Mouse (Mus musculus): ENCODE data around the gene Liph. TPM values are rescaled to one million over a fixed set of nuclear protein-coding genes. Genes with fewer than 3 reads are reported as not detected.

The Liph gene
- 1.0 and 1.4 TPM in 2 replicates for polyA plus RNA-seq (2016; fragmentation: Nextera tagmentation; extraction: Ambion mirVana)

GRCm38 (mm10) chr16:21995304-21995703 is at the start of gene Liph:
TSS of gene Liph (minus strand) at chr16:21995663.
- ATAC-seq, result no peak

GRCm38 (mm10) chr16:22043830-22044229 is 48.4 kb upstream of the Liph start:
- no peak overlapping the region for H3K9ac ChIP-seq
- H3K4me1 ChIP-seq, result no peaks in the 10 kb centered on the region
- H3K4me3 ChIP-seq, result no peak overlapping the region
- no peak overlapping the region for H3K4me2 ChIP-seq
- H3K9me3 ChIP-seq (replicated peaks), result no peaks in the 10 kb centered on the region
- 63% methylated on average over 4 of the region's 4 CpGs for WGBS (ENCODE audit: insufficient replicate concordance)
- no peaks in the 10 kb centered on the region for H3K27me3 ChIP-seq (replicated peaks)
- no peak for ATAC-seq
- no peak overlapping the region for H3K27ac ChIP-seq
- peaks cover 93% of the 10 kb centered on the region for H3K36me3 ChIP-seq

More at GRCm38 (mm10) chr16:21995304-21995703, at the start of gene Liph:
- Histone ChIP-seq H3K9me3 (replicated peaks) (no peaks in the 10 kb centered on the region), H3K36me3 (no peaks in the 10 kb centered on the region), H3K4me1 (peaks cover 39% of the 10 kb centered on the region), H3K27ac (peak within 1 kb of the TSS; percentile 92), H3K4me2 (peak within 1 kb of the TSS; percentile 63), H3K9ac (peak within 1 kb of the TSS; percentile 64), H3K27me3 (replicated peaks) (no peaks in the 10 kb centered on the region), H3K4me3 (peak within 1 kb of the TSS; percentile 29)
- WGBS (ENCODE audit: insufficient replicate concordance), result 17% methylated on average over 16 of the region's 16 CpGs

DNA sequence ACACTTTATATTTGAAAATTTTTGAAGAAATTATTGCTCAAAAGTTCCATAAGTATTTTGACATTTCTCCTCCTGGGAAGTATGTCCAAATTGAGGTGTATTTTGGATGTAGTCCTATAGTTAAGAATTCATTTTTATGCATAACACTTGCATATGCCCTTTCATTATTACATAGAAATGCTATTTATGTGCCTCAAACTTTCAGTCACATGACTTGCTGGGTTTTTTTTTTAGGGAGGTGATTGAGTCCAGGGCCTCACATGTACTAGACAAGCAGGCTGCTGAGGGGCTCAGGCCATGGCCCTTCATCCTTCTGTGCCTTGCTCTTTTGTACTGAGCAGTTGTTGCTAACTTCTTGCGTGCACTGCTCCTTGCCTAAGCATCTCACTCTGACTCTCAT is 44.5 kb upstream of the Liph start:
- ATAC-seq, result no peak
- 91% methylated on average over 1 of the region's 1 CpGs for WGBS (ENCODE audit: insufficient replicate concordance)
- Histone ChIP-seq H3K27ac (no peak overlapping the region), H3K9me3 (replicated peaks) (no peaks in the 10 kb centered on the region), H3K9ac (no peak overlapping the region), H3K4me3 (no peak overlapping the region), H3K36me3 (peaks cover 85% of the 10 kb centered on the region), H3K4me1 (no peaks in the 10 kb centered on the region), H3K4me2 (no peak overlapping the region), H3K27me3 (replicated peaks) (no peaks in the 10 kb centered on the region)

GRCm38 (mm10) chr16:22038554-22038953 is 43.1 kb upstream of the Liph start:
- 77% methylated on average over 10 of the region's 10 CpGs for WGBS (ENCODE audit: insufficient replicate concordance)
- no peak overlapping the region for H3K4me3 ChIP-seq
- ATAC-seq, result no peak
- H3K4me2 ChIP-seq, result no peak overlapping the region
- peaks cover 71% of the 10 kb centered on the region for H3K36me3 ChIP-seq
- no peak overlapping the region for H3K9ac ChIP-seq
- no peaks in the 10 kb centered on the region for H3K4me1 ChIP-seq
- no peaks in the 10 kb centered on the region for H3K27me3 ChIP-seq (replicated peaks)
- H3K9me3 ChIP-seq (replicated peaks), result no peaks in the 10 kb centered on the region
- H3K27ac ChIP-seq, result no peak overlapping the region

DNA sequence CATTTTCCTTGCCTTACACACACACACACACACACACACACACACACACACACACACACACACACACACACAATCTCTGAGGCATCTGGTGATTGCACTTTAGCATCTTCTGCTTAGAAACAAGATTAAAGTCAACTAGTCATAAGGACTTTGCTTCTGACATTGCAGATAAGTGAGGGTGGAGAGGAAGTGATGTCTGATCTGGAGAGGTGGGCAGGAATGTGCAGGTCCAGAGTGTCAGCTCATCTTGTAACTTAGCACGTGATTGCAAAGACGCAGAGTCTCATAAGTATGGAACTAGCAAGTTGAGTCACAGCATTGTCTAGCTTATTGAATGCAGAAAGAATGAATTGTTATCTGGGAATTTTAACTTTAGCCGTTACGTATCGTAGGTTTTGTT is 32.0 kb upstream of the Liph start:
- peaks cover 99% of the 10 kb centered on the region for H3K36me3 ChIP-seq
- no peak overlapping the region for H3K9ac ChIP-seq
- H3K9me3 ChIP-seq (replicated peaks), result no peaks in the 10 kb centered on the region
- H3K27me3 ChIP-seq (replicated peaks), result no peaks in the 10 kb centered on the region
- H3K4me2 ChIP-seq, result no peak overlapping the region
- no peak overlapping the region for H3K4me3 ChIP-seq
- 80% methylated on average over 5 of the region's 5 CpGs for WGBS (ENCODE audit: insufficient replicate concordance)
- H3K4me1 ChIP-seq, result no peaks in the 10 kb centered on the region
- no peak for ATAC-seq
- no peak overlapping the region for H3K27ac ChIP-seq

- Histone ChIP-seq H3K4me3 (no peak overlapping the region), H3K4me1 (no peaks in the 10 kb centered on the region), H3K9me3 (replicated peaks) (peaks cover 5% of the 10 kb centered on the region), H3K27me3 (replicated peaks) (no peaks in the 10 kb centered on the region), H3K36me3 (peaks cover 99% of the 10 kb centered on the region), H3K4me2 (no peak overlapping the region), H3K9ac (no peak overlapping the region), H3K27ac (no peak overlapping the region)
- 90% methylated on average over 2 of the region's 2 CpGs for WGBS (ENCODE audit: insufficient replicate concordance)
- no peak for ATAC-seq
Observed at GRCm38 (mm10) chr16:22022122-22022521, 26.7 kb upstream of the Liph start.

GRCm38 (mm10) chr16:22015569-22015968 is 20.1 kb upstream of the Liph start:
- 71% methylated on average over 1 of the region's 1 CpGs for WGBS (ENCODE audit: insufficient replicate concordance)
- H3K9me3 ChIP-seq (replicated peaks), result no peaks in the 10 kb centered on the region
- ATAC-seq, result no peak
- no peak overlapping the region for H3K27ac ChIP-seq
- no peaks in the 10 kb centered on the region for H3K27me3 ChIP-seq (replicated peaks)
- no peak overlapping the region for H3K4me2 ChIP-seq
- peaks cover 40% of the 10 kb centered on the region for H3K4me1 ChIP-seq
- no peak overlapping the region for H3K9ac ChIP-seq
- H3K4me3 ChIP-seq, result no peak overlapping the region
- H3K36me3 ChIP-seq, result peaks cover 82% of the 10 kb centered on the region

DNA sequence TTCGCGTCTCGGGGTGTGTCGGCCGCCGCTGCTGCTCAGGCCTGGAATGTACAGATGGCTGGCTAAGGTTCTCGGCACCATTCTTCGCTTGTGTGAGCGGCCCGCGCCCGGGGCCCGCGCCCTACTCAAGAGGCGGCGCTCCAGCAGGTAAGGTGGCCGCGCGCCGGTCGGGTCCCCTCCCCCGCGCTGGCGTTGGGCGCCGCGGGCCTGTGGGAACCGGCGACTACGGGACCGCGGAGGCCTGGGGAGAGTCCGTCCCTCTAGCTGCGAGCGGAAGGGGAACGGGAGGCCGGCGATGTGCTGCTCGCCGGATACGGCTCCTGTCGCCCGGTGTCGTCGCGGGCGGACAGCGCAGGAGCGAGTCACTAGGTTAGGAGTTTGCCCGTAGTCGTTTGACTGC is 14.1 kb upstream of the Liph start:
- peaks cover 53% of the 10 kb centered on the region for H3K4me1 ChIP-seq
- peaks cover 22% of the 10 kb centered on the region for H3K36me3 ChIP-seq
- whole genome bisulfite sequencing (ENCODE audit: insufficient replicate concordance), result under 1% methylated on average over 51 of the region's 51 CpGs
- peak; percentile 77 for ATAC-seq
- peak overlapping the region; percentile 97 for H3K9ac ChIP-seq
- H3K27me3 ChIP-seq (replicated peaks), result no peaks in the 10 kb centered on the region; the same call in 1 of the 2 replicates
- H3K4me3 ChIP-seq, result peak overlapping the region; percentile 97
- peak overlapping the region; percentile 76 for H3K4me2 ChIP-seq
- peak overlapping the region; percentile 93 for H3K27ac ChIP-seq
- no peaks in the 10 kb centered on the region for H3K9me3 ChIP-seq (replicated peaks)

DNA sequence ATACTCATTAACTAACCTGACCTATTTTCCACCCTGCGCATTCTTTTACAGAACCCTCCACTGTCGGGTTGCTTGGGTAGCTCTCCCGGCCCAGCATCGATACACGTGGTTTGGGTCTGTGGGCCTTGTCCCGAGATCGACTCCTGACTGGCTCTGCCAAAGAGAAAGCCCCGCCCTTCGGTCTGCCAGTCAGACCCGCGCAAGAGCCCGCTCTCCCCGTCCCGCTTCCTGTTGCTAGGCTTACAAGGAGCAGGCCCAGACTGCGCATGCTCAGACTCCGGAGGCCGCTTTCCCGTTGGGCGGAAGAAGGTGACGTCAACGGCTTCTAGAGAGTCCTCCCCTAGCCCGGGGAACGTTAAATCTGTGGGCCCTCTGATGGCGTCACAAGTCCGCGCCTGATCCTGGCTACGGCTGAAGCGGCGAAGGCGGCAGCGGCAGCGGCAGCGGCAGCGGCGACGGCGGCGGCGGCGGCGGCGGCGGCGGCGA is 13.7 kb upstream of the Liph start, which contains the start of gene Senp2:
Senp2 (plus strand) TSS at position 386 of the 486 bp plus-strand sequence.
- Histone ChIP-seq H3K9ac (peak within 1 kb of the TSS; percentile 97), H3K27ac (peak within 1 kb of the TSS; percentile 93), H3K9me3 (replicated peaks) (no peaks in the 10 kb centered on the region), H3K4me1 (peaks cover 53% of the 10 kb centered on the region), H3K36me3 (peaks cover 19% of the 10 kb centered on the region), H3K4me2 (peak within 1 kb of the TSS; percentile 76), H3K27me3 (replicated peaks) (no peaks in the 10 kb centered on the region; the same call in 1 of the 2 replicates), H3K4me3 (peak within 1 kb of the TSS; percentile 97)
- peak; percentile 97 for ATAC-seq
- under 1% methylated on average over 45 of the region's 45 CpGs for WGBS (ENCODE audit: insufficient replicate concordance)

DNA sequence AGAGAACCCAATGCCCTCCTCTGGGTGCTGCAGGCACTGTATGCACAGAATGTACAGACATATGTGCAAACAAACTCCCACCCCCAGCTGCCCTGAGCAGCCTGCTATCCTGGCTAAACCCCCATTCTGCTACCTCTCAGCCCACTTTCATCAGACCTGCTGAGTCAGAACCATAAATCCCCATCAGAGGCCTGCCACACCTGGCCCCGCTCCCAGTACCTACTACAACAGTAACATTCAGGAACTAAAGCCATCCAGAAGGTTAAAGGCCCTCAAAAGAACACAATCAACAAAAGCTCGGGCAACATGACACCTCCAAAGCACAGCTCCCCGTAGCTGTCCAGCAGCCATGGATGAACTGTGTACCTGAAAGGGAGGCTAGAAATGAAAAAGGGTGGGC is 6.1 kb upstream of the Liph start:
- H3K36me3 ChIP-seq, result no peaks in the 10 kb centered on the region
- H3K27me3 ChIP-seq (replicated peaks), result no peaks in the 10 kb centered on the region; the same call in 1 of the 2 replicates
- 57% methylated on average over 3 of the region's 3 CpGs for WGBS (ENCODE audit: insufficient replicate concordance)
- H3K27ac ChIP-seq, result no peak overlapping the region
- H3K4me3 ChIP-seq, result no peak overlapping the region
- H3K4me2 ChIP-seq, result no peak overlapping the region
- no peaks in the 10 kb centered on the region for H3K9me3 ChIP-seq (replicated peaks)
- no peak overlapping the region for H3K9ac ChIP-seq
- peaks cover 23% of the 10 kb centered on the region for H3K4me1 ChIP-seq
- ATAC-seq, result no peak

DNA sequence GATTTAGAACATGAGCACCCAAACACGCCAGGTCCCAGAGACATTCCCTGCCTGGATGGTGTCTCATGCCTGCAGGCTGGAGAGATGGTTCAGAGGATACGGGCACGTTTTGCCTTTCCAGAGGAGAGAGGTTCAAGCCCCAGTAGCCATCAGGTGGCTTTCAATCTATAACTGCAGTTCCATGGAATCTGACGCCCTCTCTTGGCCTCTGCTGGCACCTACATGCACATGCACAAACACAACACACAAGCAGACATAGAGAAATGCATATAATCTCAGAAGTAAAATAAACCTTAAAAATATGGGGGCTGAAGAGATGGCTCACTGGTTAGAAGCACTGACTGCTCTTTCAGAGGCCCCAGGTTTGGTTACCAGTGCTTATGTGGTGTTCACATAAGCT is 5.7 kb upstream of the Liph start:
- 51% methylated on average over 4 of the region's 4 CpGs for WGBS (ENCODE audit: insufficient replicate concordance)
- H3K4me2 ChIP-seq, result no peak overlapping the region
- H3K9ac ChIP-seq, result no peak overlapping the region
- no peaks in the 10 kb centered on the region; the same call in 1 of the 2 replicates for H3K27me3 ChIP-seq (replicated peaks)
- H3K27ac ChIP-seq, result no peak overlapping the region
- no peak for ATAC-seq
- H3K36me3 ChIP-seq, result no peaks in the 10 kb centered on the region
- peaks cover 27% of the 10 kb centered on the region for H3K4me1 ChIP-seq
- H3K4me3 ChIP-seq, result no peak overlapping the region
- no peaks in the 10 kb centered on the region for H3K9me3 ChIP-seq (replicated peaks)

GRCm38 (mm10) chr16:21999941-22000690 is 4.7 kb upstream of the Liph start:
- Histone ChIP-seq H3K36me3 (no peaks in the 10 kb centered on the region), H3K27ac (no peak overlapping the region), H3K4me2 (no peak overlapping the region), H3K9me3 (replicated peaks) (no peaks in the 10 kb centered on the region), H3K9ac (no peak overlapping the region), H3K27me3 (replicated peaks) (no peaks in the 10 kb centered on the region; the same call in 1 of the 2 replicates), H3K4me3 (no peak overlapping the region), H3K4me1 (peaks cover 38% of the 10 kb centered on the region)
- ATAC-seq, result no peak
- WGBS (ENCODE audit: insufficient replicate concordance), result 72% methylated on average over 4 of the region's 4 CpGs
